Mouse (Mus musculus) bone marrow, adult 2 months (tissue): Measurements from ENCODE around the gene Gm5741. TPM values are rescaled to one million over a fixed set of nuclear protein-coding genes. Genes with fewer than 3 reads are reported as not detected.

Experiments
- H3K27ac ChIP-seq: fragments of 200-500 bp; 2 replicates; pipeline ENCODE4 v1.5.1; 2012; ENCODE audit warnings: low read depth, mild to moderate bottlenecking, control low read depth, inconsistent platforms, low read length; ENCODE audit not compliant: control insufficient read depth, poor library complexity, insufficient read depth
- H3K4me1 ChIP-seq: fragments of 200-500 bp; 2 replicates; pipeline ENCODE4 v1.6.1; 2011; ENCODE audit warnings: low read length; ENCODE audit not compliant: control insufficient read depth, insufficient read depth
- H3K4me3 ChIP-seq: fragments of 200-500 bp; replicated peaks from 2 replicates; pipeline ENCODE3; 2011; ENCODE audit warnings: mild to moderate bottlenecking, low read depth, low read length, control low read depth; ENCODE audit not compliant: control insufficient read depth
- CTCF ChIP-seq: fragments of 200-500 bp; IDR thresholded peaks from 2 replicates; pipeline ENCODE4 v1.5.1; 2011; ENCODE audit warnings: low read length, control low read depth; ENCODE audit not compliant: control insufficient read depth, insufficient read depth
- POLR2A ChIP-seq: fragments of 200-500 bp; IDR thresholded peaks from 2 replicates; pipeline ENCODE4 v1.6.1; 2011; ENCODE audit warnings: low read depth, mild to moderate bottlenecking, control low read depth, low read length, borderline replicate concordance; ENCODE audit not compliant: control insufficient read depth
- WGBS: fragments of 180-500 bp; shearing (Covaris S2); methylation state at CpG from one replicate; pipeline ENCODE4 v1.1.7; 2018; 5-methylcytosine and 5-hydroxymethylcytosine counted together
- polyA plus RNA-seq: library from polyadenylated mRNA; stranded (reverse); fragments of >200 nt; gene quantifications from 2 replicates; pipeline ENCODE4 v1.2.4, GENCODE M21; 2011; ENCODE audit warnings: low replicate concordance; ENCODE audit not compliant: missing spikeins, insufficient read depth, insufficient read length

Gene Gm5741
- polyA plus RNA-seq, 1 experiment, result not detected

GRCm38 (mm10) chr8:85071514-85072281, 3.9 kb upstream of the Gm5741 start, which contains the start of gene Dhps:
TSS of gene Dhps (plus strand) at chr8:85071757.
- Histone ChIP-seq H3K4me3 (peak within 1 kb of the TSS; percentile 95), H3K27ac (peak within 1 kb of the TSS; percentile 94), H3K4me1 (no peaks in the 10 kb centered on the region; the same call in 1 of the 2 replicates)
- peak; percentile 56; the same call in 1 of the 2 replicates for TF ChIP-seq POLR2A
- TF ChIP-seq CTCF, result no peak; the same call in 1 of the 2 replicates
- WGBS, result under 1% methylated on average over 68 of the region's 68 CpGs

- Histone ChIP-seq H3K4me3 (no peak overlapping the region), H3K4me1 (no peaks in the 10 kb centered on the region; the same call in 1 of the 2 replicates), H3K27ac (no peak overlapping the region)
- TF ChIP-seq CTCF, result no peak
- TF ChIP-seq POLR2A, result no peak
- 60% methylated on average over 5 of the region's 5 CpGs for WGBS
These were observed 3.3 kb upstream of the Gm5741 start for GRCm38 (mm10) chr8:85071041-85071440.

GRCm38 (mm10) chr8:85067155-85067554, 627 bp downstream of the Gm5741 start:
- H3K4me1 ChIP-seq, result no peaks in the 10 kb centered on the region; the same call in 1 of the 2 replicates
- no peak overlapping the region for H3K27ac ChIP-seq
- no peak overlapping the region for H3K4me3 ChIP-seq
- WGBS, result 94% methylated on average over 2 of the region's 2 CpGs
- TF ChIP-seq POLR2A, result no peak
- no peak for TF ChIP-seq CTCF

- WGBS, result 63% methylated on average over 2 of the region's 2 CpGs
- peaks cover 2% of the 10 kb centered on the region; the same call in 1 of the 2 replicates for H3K4me1 ChIP-seq
- no peak overlapping the region for H3K27ac ChIP-seq
- no peak overlapping the region for H3K4me3 ChIP-seq
- TF ChIP-seq CTCF, result no peak
- TF ChIP-seq POLR2A, result no peak
These were observed 2.6 kb downstream of the Gm5741 start for GRCm38 (mm10) chr8:85065213-85065612.

- peaks cover 2% of the 10 kb centered on the region; the same call in 1 of the 2 replicates for H3K4me1 ChIP-seq
- TF ChIP-seq POLR2A, result no peak
- TF ChIP-seq CTCF, result no peak
- 87% methylated on average over 4 of the region's 4 CpGs for WGBS
These were observed 5.2 kb downstream of the Gm5741 start for GRCm38 (mm10) chr8:85062603-85063002.

GRCm38 (mm10) chr8:85059879-85060616, 7.7 kb downstream of the Gm5741 start, which contains the start of gene Fbxw9:
TSS of gene Fbxw9 (plus strand) at chr8:85060055.
- peaks cover 2% of the 10 kb centered on the region; the same call in 1 of the 2 replicates for H3K4me1 ChIP-seq
- no peak for TF ChIP-seq CTCF
- no peak for TF ChIP-seq POLR2A
- H3K27ac ChIP-seq, result peak within 1 kb of the TSS; percentile 41; the same call in 1 of the 2 replicates
- H3K4me3 ChIP-seq, result peak within 1 kb of the TSS; percentile 98
- WGBS, result under 1% methylated on average over 53 of the region's 53 CpGs

More at GRCm38 (mm10) chr8:85062603-85063002, 5.2 kb downstream of the Gm5741 start:
- Histone ChIP-seq H3K4me3 (no peak overlapping the region), H3K27ac (no peak overlapping the region)

- no peak overlapping the region for H3K27ac ChIP-seq
- H3K4me3 ChIP-seq, result no peak overlapping the region
- 67% methylated on average over 7 of the region's 7 CpGs for WGBS
These were observed 10.4 kb downstream of the Gm5741 start for GRCm38 (mm10) chr8:85057367-85057766.

GRCm38 (mm10) chr8:85043619-85044018, 24.2 kb downstream of the Gm5741 start:
- Histone ChIP-seq H3K27ac (no peak overlapping the region), H3K4me3 (no peak overlapping the region), H3K4me1 (no peaks in the 10 kb centered on the region)
- TF ChIP-seq CTCF (no peak), POLR2A (no peak)
- 92% methylated on average over 6 of the region's 6 CpGs for WGBS

More at GRCm38 (mm10) chr8:85057367-85057766, 10.4 kb downstream of the Gm5741 start:
- TF ChIP-seq CTCF, result no peak
- H3K4me1 ChIP-seq, result peaks cover 2% of the 10 kb centered on the region; the same call in 1 of the 2 replicates
